Mouse (Mus musculus) naive thymus-derived CD4-positive, alpha-beta T cell, adult 2 months (primary cell): ENCODE measurements at regions not wholly inside any gene's neighbourhood (a gene's known extent, or its start where the extent isn't known, plus 50 kb on each side); places are given as distances from the start of the nearest gene placed in this dataset.

Source experiments
- DNase-seq: peaks from one replicate; pipeline ENCODE4 v3.0.0-alpha.2; 2011; ENCODE audit warnings: low read depth

DNA sequence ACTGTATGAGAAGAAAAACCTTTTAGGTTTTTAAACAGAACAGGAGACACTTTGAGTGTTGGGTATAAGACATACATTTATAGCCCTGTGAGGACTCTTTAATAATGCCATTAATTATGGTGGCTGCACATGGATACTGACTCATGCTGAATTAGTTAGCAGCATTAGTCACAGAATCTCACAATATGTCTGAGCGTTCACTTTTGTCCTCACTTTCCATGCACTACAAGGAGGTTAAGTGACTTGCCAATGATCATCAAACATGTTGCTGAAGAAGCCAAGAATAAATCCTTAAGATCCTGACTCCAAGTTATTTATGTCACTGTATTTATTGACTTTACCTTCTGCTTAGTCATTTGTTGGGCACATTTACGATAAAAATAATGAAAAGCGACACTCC, 105.6 kb upstream of the Atxn7l3b start:
- DNase-seq, result no peak

DNA sequence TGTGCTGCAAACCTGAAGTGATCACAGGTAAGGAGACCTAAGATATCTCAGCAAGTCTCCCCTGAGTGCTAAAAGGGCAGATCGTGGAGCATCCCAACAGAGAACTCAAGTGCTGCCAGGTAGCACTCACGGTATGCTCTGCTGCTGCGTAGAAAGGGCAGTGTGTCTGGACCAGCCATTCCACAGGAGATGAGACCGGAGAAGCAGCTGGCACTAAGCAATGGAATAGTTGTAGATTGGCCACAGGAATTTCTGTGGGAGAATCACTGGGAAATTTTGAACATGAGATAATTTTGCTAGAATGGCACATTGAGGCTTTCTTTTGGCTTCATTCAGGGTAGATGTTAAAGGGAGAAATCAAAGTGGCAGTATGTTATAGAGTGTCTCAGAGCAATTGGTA, 104.1 kb upstream of the Atxn7l3b start:
- no peak for DNase-seq

DNA sequence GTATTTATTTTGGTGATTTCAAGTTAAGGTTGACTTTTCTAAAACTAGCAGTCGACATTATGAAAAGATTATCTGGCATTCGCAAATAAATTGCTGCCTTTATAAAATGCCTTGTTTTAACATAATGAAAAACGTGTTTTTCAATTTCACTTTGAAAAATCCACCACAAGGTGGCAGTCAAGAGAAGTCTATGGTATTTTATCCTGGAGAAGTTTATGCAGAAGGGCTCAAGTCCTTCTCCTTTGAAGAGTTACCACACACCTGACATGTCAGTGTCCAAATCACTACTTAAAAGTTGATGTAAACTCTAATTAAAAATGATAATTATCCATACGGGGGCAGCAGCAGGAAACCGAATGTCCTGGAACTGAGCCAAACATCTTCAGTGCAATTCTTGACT, 98.5 kb upstream of the Atxn7l3b start:
- peak; percentile 2 for DNase-seq

DNA sequence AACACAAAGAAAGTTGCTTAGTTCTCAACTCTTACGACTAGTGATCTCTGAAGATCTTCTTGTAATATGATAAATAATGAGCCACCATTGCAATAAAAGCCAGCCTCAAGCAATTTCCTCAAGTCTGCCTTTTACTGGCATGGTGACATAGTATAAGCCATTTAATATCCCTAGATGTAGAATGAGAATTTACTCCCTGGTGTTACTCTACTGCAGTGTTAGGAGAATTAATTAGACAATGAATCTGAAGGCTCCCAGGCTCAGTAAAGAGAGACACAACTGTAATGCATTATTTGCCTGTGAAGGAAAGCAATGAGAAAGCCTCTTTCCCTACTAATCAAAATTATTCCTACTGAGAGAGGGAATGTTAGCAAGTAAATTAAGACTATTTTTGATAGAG, 95.8 kb upstream of the Atxn7l3b start:
- no peak for DNase-seq

DNA sequence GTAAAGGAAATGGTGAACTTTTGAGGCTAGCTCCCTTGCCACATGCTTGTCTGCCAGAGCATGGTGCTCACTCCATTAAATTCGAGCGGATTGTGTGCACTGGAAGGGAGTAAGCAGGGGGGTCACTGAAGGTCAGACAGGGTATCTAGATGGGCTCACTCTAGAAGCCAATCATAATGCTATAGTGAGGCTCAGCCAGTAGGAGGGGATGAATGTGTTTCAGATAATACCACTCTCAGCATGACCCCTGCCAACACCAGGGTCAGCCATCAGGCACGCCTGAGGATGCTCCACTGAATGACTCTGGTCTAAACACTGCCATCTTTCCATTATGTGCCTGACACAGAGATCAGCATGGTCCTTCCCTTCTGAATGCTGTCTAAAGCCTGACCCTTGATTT, 80.3 kb upstream of the Atxn7l3b start:
- DNase-seq, result no peak

DNA sequence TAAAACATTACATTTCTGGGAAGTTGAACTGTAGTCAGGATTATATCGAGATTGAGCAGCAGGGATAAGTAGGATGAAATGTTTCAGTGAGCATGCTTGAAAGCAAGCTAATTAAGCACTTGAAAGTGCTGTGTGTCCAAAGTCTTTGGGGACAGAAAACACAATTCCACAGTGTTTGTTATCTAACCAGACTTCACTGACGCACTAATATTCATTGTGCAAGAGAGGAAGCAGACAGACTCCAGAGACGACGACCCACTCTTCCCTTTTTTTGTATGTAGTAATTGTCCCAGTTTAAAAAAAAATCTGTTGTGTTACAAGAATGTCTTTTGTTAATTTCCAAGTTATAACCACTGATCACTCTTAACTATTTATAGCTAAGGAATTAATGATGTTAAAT, 61.9 kb upstream of the Atxn7l3b start:
- no peak for DNase-seq

DNA sequence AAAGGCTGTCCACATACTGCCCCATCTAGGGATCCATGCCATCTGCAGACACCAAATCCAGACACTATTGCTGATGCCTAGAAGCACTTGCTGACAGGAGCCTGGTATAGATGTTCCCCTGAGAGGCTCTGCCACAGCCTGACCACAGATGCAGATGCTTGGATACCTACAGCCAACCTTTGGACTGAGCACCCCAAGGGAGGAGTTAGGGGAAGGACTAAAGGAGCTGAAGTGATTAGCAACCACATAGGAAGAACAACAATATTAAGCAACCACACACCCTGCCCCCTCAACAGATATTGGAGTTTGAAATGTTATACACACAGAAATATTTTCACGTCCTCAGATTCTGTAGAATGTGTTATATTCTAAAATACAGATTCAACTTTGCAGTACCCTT, 53.9 kb upstream of the Atxn7l3b start:
- DNase-seq, result no peak
